Mouse (Mus musculus) cortical plate, adult 2 months (tissue): ENCODE data around the gene Ccnt1. TPM values are rescaled to one million over a fixed set of nuclear protein-coding genes. Genes with fewer than 3 reads are reported as not detected.
"Not testable (repeated sequence)": the region's sequence is repeated elsewhere in the genome, so short reads cannot be mapped to it uniquely, and the experiment has no call there.

Source experiments
- H3K27ac ChIP-seq: fragments of 200-500 bp; 2 replicates; pipeline ENCODE4 v1.5.1; 2012; ENCODE audit warnings: low read length, control low read depth, inconsistent platforms; ENCODE audit not compliant: insufficient read depth
- H3K4me1 ChIP-seq: fragments of 200-500 bp; 2 replicates; pipeline ENCODE4 v1.6.1; 2011; ENCODE audit warnings: low read length; ENCODE audit not compliant: control insufficient read depth, insufficient read depth
- H3K4me3 ChIP-seq: fragments of 200-500 bp; 2 replicates; pipeline ENCODE4 v1.5.1; 2011; ENCODE audit warnings: mild to moderate bottlenecking, low read length, control low read depth; ENCODE audit not compliant: insufficient read depth
- CTCF ChIP-seq: fragments of 200-500 bp; IDR thresholded peaks from 2 replicates; pipeline ENCODE4 v1.5.1; 2011; ENCODE audit warnings: mild to moderate bottlenecking, control low read depth, low read length; ENCODE audit not compliant: insufficient read depth; ENCODE audit errors: extremely low read depth
- POLR2A ChIP-seq: fragments of 200-500 bp; IDR thresholded peaks from 2 replicates; pipeline ENCODE4 v1.6.1; 2011; ENCODE audit warnings: mild to moderate bottlenecking, low read length, control low read depth; ENCODE audit not compliant: insufficient read depth; ENCODE audit errors: extremely low read depth
- polyA plus RNA-seq: library from polyadenylated mRNA; depleted of rRNA; stranded (reverse); fragments of >200 nt; gene quantifications from 2 replicates; pipeline ENCODE4 v1.2.3, GENCODE M21; 2012

Gene Ccnt1
- polyA plus RNA-seq, 1 experiment: 17.9 TPM

GRCm38 (mm10) chr15:98600036-98600709, 29.4 kb upstream of the Ccnt1 start:
- peaks cover 4% of the 10 kb centered on the region; the same call in 1 of the 2 replicates for H3K4me1 ChIP-seq
- no peak overlapping the region for H3K27ac ChIP-seq
- TF ChIP-seq CTCF: no peak
- no peak for TF ChIP-seq POLR2A
- H3K4me3 ChIP-seq: no peak overlapping the region

DNA sequence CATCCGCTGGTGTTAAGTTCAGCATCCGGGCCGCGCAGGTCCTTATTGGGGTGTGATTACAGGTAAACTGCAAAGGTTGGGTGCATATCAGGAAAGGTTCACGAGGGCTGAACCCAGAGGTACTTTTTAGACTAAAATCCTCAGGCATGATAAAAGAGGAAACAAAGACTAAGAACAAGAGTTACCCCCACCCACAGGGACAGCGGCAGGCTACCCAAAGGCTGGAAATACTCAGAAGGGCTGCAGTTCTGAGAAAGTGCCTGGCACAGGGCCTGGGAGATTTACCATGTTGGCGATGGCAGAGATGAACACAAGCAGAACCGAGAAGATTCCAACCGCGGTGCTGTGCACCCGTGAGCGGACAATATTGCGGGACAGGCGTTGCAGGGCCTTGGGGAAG, 25.9 kb upstream of the Ccnt1 start:
- H3K4me3 ChIP-seq: no peak overlapping the region
- H3K4me1 ChIP-seq: peaks cover 2% of the 10 kb centered on the region; the same call in 1 of the 2 replicates
- TF ChIP-seq CTCF: no peak
- TF ChIP-seq POLR2A: no peak
- H3K27ac ChIP-seq: no peak overlapping the region

DNA sequence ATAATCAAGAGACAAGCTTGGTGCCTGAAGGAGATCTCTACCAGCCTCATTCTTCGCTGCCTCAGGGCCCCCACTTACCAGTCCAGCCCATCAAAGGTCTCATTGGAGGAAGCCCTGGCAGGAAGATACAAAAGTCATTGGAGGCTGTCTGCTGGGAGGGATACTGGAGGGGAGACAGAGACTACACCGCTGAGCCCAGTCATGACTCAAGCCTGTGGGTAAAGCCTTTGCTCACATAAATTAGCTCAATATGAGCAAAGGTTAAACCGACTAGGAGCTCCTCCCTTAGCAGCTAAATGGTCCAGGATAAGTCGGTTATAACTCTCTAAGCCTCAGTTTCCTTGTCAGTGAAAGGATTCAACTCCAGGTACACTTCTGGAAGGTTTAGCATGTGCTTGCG, 24.3 kb upstream of the Ccnt1 start:
- H3K4me3 ChIP-seq: no peak overlapping the region
- TF ChIP-seq CTCF: no peak
- TF ChIP-seq POLR2A: no peak
- H3K4me1 ChIP-seq: no peaks in the 10 kb centered on the region
- H3K27ac ChIP-seq: no peak overlapping the region

GRCm38 (mm10) chr15:98594193-98594592, 23.5 kb upstream of the Ccnt1 start:
- Histone ChIP-seq H3K4me3 (no peak overlapping the region), H3K4me1 (no peaks in the 10 kb centered on the region), H3K27ac (no peak overlapping the region)
- TF ChIP-seq POLR2A: no peak
- TF ChIP-seq CTCF: no peak

DNA sequence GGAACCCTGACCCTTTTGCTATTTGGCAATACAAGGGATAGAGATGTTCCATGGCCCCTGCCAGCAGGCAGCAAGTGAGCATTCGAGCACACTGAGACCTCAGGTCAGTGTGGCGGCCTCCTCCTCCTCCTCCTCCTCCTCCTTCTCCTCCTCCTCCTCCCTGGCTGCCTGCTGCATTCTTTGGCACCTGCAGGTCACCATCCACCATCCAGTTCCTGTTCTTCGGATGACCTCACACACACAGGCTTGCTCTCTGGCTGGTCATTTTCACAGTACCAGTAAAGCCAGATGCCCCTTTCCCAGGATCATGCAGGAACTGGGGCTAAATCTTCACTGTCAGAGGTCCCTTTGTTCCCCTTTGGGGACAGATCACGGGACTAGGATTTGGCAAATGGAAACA, 20.7 kb upstream of the Ccnt1 start:
- H3K4me1 ChIP-seq: no peaks in the 10 kb centered on the region
- no peak overlapping the region for H3K4me3 ChIP-seq
- no peak overlapping the region for H3K27ac ChIP-seq
- TF ChIP-seq POLR2A (no peak), CTCF (no peak)

DNA sequence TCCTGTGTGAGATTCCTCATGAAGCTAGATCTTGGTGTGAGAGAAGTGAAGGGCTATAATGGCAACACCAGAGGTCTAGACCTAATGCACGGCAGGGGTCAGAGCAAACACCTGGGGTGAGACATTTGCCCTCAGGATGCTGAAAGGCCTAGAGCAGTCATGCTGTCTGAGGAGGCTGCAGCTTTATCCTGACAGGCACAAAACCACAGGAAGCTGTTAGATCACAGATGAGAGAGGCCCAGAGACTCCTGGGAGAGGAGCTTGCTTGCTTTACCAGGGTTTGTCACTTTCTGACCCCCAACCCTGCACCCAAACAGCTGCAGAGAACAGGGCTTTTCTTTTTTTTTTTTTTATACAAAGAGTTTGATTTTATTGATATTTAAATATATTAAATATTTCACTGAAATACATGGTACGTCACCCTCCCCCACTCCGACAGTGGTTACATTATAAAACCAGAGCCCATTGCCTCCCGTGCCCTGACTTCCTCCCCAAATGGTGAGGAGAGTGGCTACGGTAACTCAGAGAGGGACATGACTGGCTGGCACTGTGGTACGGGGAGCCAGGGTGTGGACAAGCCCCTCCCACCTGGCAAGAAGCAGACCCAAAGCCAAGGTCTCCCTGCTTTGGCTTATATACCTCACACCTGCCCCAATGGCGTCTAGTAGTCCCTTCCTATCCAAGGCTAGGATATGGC, 19.1 kb upstream of the Ccnt1 start:
- no peak overlapping the region for H3K4me3 ChIP-seq
- no peak for TF ChIP-seq POLR2A
- TF ChIP-seq CTCF: no peak
- H3K4me1 ChIP-seq: no peaks in the 10 kb centered on the region
- no peak overlapping the region for H3K27ac ChIP-seq

GRCm38 (mm10) chr15:98587751-98588150, 17.0 kb upstream of the Ccnt1 start:
- Histone ChIP-seq H3K27ac (no peak overlapping the region), H3K4me3 (no peak overlapping the region), H3K4me1 (peaks cover 2% of the 10 kb centered on the region; the same call in 1 of the 2 replicates)
- TF ChIP-seq CTCF (no peak), POLR2A (no peak)

GRCm38 (mm10) chr15:98586141-98586540, 15.4 kb upstream of the Ccnt1 start:
- not testable (repeated sequence) for H3K4me1 ChIP-seq, H3K27ac ChIP-seq, H3K4me3 ChIP-seq

DNA sequence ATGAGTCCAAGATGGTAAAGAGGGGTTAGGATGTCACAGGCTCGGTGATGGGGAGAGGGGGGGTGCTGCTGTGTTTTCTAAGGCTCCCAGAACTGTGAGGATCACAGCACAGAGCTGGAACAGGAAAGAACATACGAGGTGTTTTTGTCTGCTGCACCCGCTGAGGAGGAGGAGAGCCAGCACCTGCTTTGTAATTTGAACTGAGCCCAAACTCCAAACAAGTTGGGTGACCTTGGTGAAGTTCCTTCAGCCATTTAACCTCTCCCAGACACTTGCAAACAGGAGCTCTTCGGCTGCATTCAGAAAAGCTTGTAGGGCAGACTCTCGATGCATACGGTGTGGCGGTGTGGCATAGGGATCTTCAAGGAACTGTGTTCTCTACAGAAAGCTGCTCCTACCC, 14.7 kb upstream of the Ccnt1 start:
- TF ChIP-seq CTCF (no peak), POLR2A (no peak)
- Histone ChIP-seq H3K27ac (no peak overlapping the region), H3K4me3 (no peak overlapping the region)

GRCm38 (mm10) chr15:98582996-98583395, 12.3 kb upstream of the Ccnt1 start:
- TF ChIP-seq CTCF (no peak), POLR2A (no peak)
- Histone ChIP-seq H3K4me1 (peaks cover 3% of the 10 kb centered on the region; the same call in 1 of the 2 replicates), H3K4me3 (no peak overlapping the region), H3K27ac (no peak overlapping the region)

More for the DNA sequence above, 14.7 kb upstream of the Ccnt1 start:
- peaks cover 3% of the 10 kb centered on the region; the same call in 1 of the 2 replicates for H3K4me1 ChIP-seq
